In genomic region chr3:81925856-81926255, GRCm38 (mm10) we compare ENCODE assay signal across 18 mouse cellular contexts. TPM values are rescaled to one million over a fixed set of nuclear protein-coding genes. Genes with fewer than 3 reads are reported as not detected.
A peak's percentile ranks its signal among the peaks of the same experiment; 100 is the strongest.
DNase-seq lines count a peak whose midpoint lies in the region; ATAC-seq and TF ChIP-seq lines count a peak whose summit lies in the region.
"Had no signal": no experiment of that assay in that cellular context is flagged by ENCODE, and none has a peak within 500 bp of the region (broad histone marks: within the 10 kb centered on the region; RNA-seq: fewer than 3 reads in every experiment).

No protein-coding gene starts in this region.

- no peaks in the 10 kb centered on the region for H3K4me1 ChIP-seq in kidney, adult 2 months (ENCODE audit: control insufficient read depth, insufficient read depth, low read length)

- TF ChIP-seq CTCF in kidney, adult 2 months (conservative IDR thresholded peaks at IDR 0.05; ENCODE audit: insufficient read depth, insufficient read length, low read depth, low read length) = no peak

- WGBS in kidney, adult 2 months = 41% methylated on average over 5 of the region's 5 CpGs

- DNase-seq in frontal cortex, postnatal 14 days (ENCODE audit: low spot score in 2 of 2) = no peak
- peak; percentile 68 for DNase-seq in CD4-positive helper T cell, adult 2 months (ENCODE audit: low read depth, low spot score)
- peak; percentile 85 to 88 for DNase-seq in spleen, postnatal 36 days (ENCODE audit: low spot score in 2 of 2)
- DNase-seq in kidney, postnatal 36 days = no peak
- DNase-seq in kidney, adult 2 months = no peak
- DNase-seq in adipocyte (ENCODE audit: low spot score) = no peak
- DNase-seq: adrenal gland, postnatal 25 days; cerebellum, adult 11 months; midbrain, embryonic 14.5 days; right cerebral cortex, postnatal 14 days had no signal

- no peak overlapping the region for H3K4me3 ChIP-seq in kidney, adult 2 months (ENCODE audit: insufficient read depth, low read depth, low read length)
- H3K4me3 ChIP-seq: lung, embryonic 15.5 days; neural tube, embryonic 15.5 days had no signal

- H3K27ac ChIP-seq in kidney, adult 2 months (ENCODE audit: insufficient read depth, low read depth, low read length) = no peak overlapping the region
- H3K27ac ChIP-seq: lung, embryonic 15.5 days; neural tube, embryonic 15.5 days had no signal

- no peaks in the 10 kb centered on the region for H3K36me3 ChIP-seq in kidney, adult 2 months (ENCODE audit: control insufficient read depth, insufficient read depth, low read length)
- H3K36me3 ChIP-seq: lung, embryonic 15.5 days; neural tube, embryonic 15.5 days had no signal

- 0 out of 2 replicates have a peak, but pooled peaks have one; percentile 14 for ATAC-seq in frontal cortex, adult (ENCODE audit: low TSS enrichment)
- peak; percentile 84 for ATAC-seq in inflammation-experienced regulatory T-cells, adult 6 months
- ATAC-seq: Patski had no signal

- no peaks in the 10 kb centered on the region for H3K27me3 ChIP-seq in kidney, adult 2 months (replicated peaks; ENCODE audit: control insufficient read depth, insufficient read depth, low read length)
- H3K27me3 ChIP-seq: lung, embryonic 15.5 days; neural tube, embryonic 15.5 days had no signal

- no peak for TF ChIP-seq POLR2A in kidney, adult 2 months (IDR thresholded peaks at IDR 0.05; ENCODE audit: low read depth, low read length)

RNA-seq across cellular contexts. Expression of gene Ctso, which starts 6.5 kb away (rescaled TPM):
- 10 to 100 TPM; 41.4 to 67.8 (median 54.9) TPM for polyA plus RNA-seq in inflammation-experienced regulatory T-cells, adult 6 months (2017; shearing (Covaris generic))
- polyA plus RNA-seq in kidney, adult 2 months (2012; rRNA removed) = 11.2 and 13.7 TPM in 2 replicates

RNA-seq across cellular contexts. Expression of gene Tdo2, which starts 50.1 kb away (rescaled TPM):
- 1 to 10 TPM in 1 of 3 experiments, under 1 TPM in 2; 0.43 to 1.4 (median 0.69) TPM for polyA plus RNA-seq in inflammation-experienced regulatory T-cells, adult 6 months (2017; shearing (Covaris generic))
- polyA plus RNA-seq in kidney, adult 2 months (2012; rRNA removed) = not detected in 2 replicates

RNA-seq across cellular contexts. Expression of gene Asic5, which starts 56.2 kb away (rescaled TPM):
- not detected for polyA plus RNA-seq in inflammation-experienced regulatory T-cells, adult 6 months (2017; shearing (Covaris generic))
- polyA plus RNA-seq in kidney, adult 2 months (2012; rRNA removed) = not detected in 2 replicates
- polyA plus RNA-seq: cortical plate, adult 2 months; heart, embryonic 14.5 days; limb, embryonic 11.5 days; lung, embryonic 15.5 days; midbrain, embryonic 14.5 days; neural tube, embryonic 15.5 days; Patski had no signal

Comparison
In these comparisons a context has a peak if more than half of its experiments do, and no peak if none do; other contexts are left out.
1. DNase-seq: peak in CD4-positive helper T cell, adult 2 months (single experiment) and spleen, postnatal 36 days (2 of 2); none in frontal cortex, postnatal 14 days (0 of 2), kidney, postnatal 36 days (0 of 2), kidney, adult 2 months (single experiment) and adipocyte (single experiment).